Comparison of ENCODE assay signal across 8 mouse cellular contexts in genomic region chr1:153451237-153452154, GRCm38 (mm10). TPM values are rescaled to one million over a fixed set of nuclear protein-coding genes. Genes with fewer than 3 reads are reported as not detected.
A peak's percentile ranks its signal among the peaks of the same experiment; 100 is the strongest.
DNase-seq lines count a peak whose midpoint lies in the region; ATAC-seq and TF ChIP-seq lines count a peak whose summit lies in the region.

No protein-coding gene starts in this region.

- H3K36me3 ChIP-seq in kidney, embryonic 16.5 days (ENCODE audit: insufficient read depth, low read length) = peaks cover 39% of the 10 kb centered on the region
- H3K36me3 ChIP-seq in hindbrain, embryonic 15.5 days = peaks cover 17% of the 10 kb centered on the region
- H3K36me3 ChIP-seq in lung, embryonic 14.5 days (ENCODE audit: insufficient read depth) = peaks cover 51% of the 10 kb centered on the region

- H3K4me2 ChIP-seq in kidney, embryonic 16.5 days (replicated peaks; ENCODE audit: low read depth, low read length) = no peak overlapping the region
- no peak overlapping the region for H3K4me2 ChIP-seq in hindbrain, embryonic 15.5 days
- no peak overlapping the region for H3K4me2 ChIP-seq in lung, embryonic 14.5 days

- no peak overlapping the region for H3K4me3 ChIP-seq in kidney, embryonic 16.5 days (ENCODE audit: low read length)
- no peak overlapping the region for H3K4me3 ChIP-seq in hindbrain, embryonic 15.5 days
- H3K4me3 ChIP-seq in lung, embryonic 14.5 days (ENCODE audit: low read depth, low read length) = no peak overlapping the region

- ATAC-seq in kidney, embryonic 16.5 days (ENCODE audit: low FRiP score, low TSS enrichment) = no peak
- no peak for ATAC-seq in Patski
- ATAC-seq in common myeloid progenitor, adult 5-6 weeks (replicated peaks; ENCODE audit: low read depth, poor library complexity, severe bottlenecking) = peak; percentile 89
- 0 out of 2 replicates have a peak, but pooled peaks have one; percentile 4 for ATAC-seq in hindbrain, embryonic 15.5 days (ENCODE audit: low FRiP score, low read depth)
- 0 out of 2 replicates have a peak, but pooled peaks have one; percentile 18 for ATAC-seq in lung, embryonic 14.5 days (ENCODE audit: insufficient read depth)

- TF ChIP-seq CTCF in Patski (IDR thresholded peaks at IDR 0.05) = peak; percentile 73
- peak; percentile 70 for TF ChIP-seq CTCF in lung, embryonic 14.5 days (IDR thresholded peaks at IDR 0.05; ENCODE audit: low read depth)

- no peaks in the 10 kb centered on the region for H3K4me1 ChIP-seq in kidney, embryonic 16.5 days (ENCODE audit: insufficient read depth, low read length)
- H3K4me1 ChIP-seq in hindbrain, embryonic 15.5 days (replicated peaks) = no peaks in the 10 kb centered on the region
- no peaks in the 10 kb centered on the region for H3K4me1 ChIP-seq in lung, embryonic 14.5 days (ENCODE audit: insufficient read depth)

- no peak overlapping the region for H3K27ac ChIP-seq in kidney, embryonic 16.5 days (ENCODE audit: low read length)
- no peak overlapping the region for H3K27ac ChIP-seq in hindbrain, embryonic 15.5 days (replicated peaks)
- no peak overlapping the region for H3K27ac ChIP-seq in lung, embryonic 14.5 days (ENCODE audit: low read depth)

- H3K9me3 ChIP-seq in kidney, embryonic 16.5 days (ENCODE audit: low read length) = no peaks in the 10 kb centered on the region
- H3K9me3 ChIP-seq in hindbrain, embryonic 15.5 days = no peaks in the 10 kb centered on the region
- no peaks in the 10 kb centered on the region for H3K9me3 ChIP-seq in lung, embryonic 14.5 days (ENCODE audit: low read depth, low read length)

- CTCF ChIA-PET in Patski (lab: Charles Lee) = interaction anchor here (0.8 to 1.5 kb wide), 3 partner anchors 11 to 298 kb away, joined by 3 to 7 read pairs (median 5); partner anchors contain the start of gene Rnasel

- 70% methylated on average over 10 of the region's 10 CpGs for WGBS in kidney, embryonic 16.5 days
- WGBS in hindbrain, embryonic 15.5 days = 70% methylated on average over 10 of the region's 10 CpGs
- WGBS in lung, embryonic 14.5 days = 70% methylated on average over 10 of the region's 10 CpGs

- in situ Hi-C loops in Patski (cut with MboI; ENCODE audit: low pct_unique_long_range_greater_than_20kb) = no loop called here

- POLR2A ChIA-PET in Patski (lab: Charles Lee) = no interaction called here

- H3K27me3 ChIP-seq in kidney, embryonic 16.5 days (ENCODE audit: insufficient read depth, low read length) = no peaks in the 10 kb centered on the region
- H3K27me3 ChIP-seq in Patski = no peaks in the 10 kb centered on the region
- no peaks in the 10 kb centered on the region for H3K27me3 ChIP-seq in hindbrain, embryonic 15.5 days
- H3K27me3 ChIP-seq in lung, embryonic 14.5 days (ENCODE audit: insufficient read depth, low read length) = no peaks in the 10 kb centered on the region

- DNase-seq in kidney, postnatal 10 days = peak; percentile 42
- no peak for DNase-seq in Patski (ENCODE audit: low read depth, low spot score)
- peak; percentile 52 for DNase-seq in lung, embryonic 14.5 days
- DNase-seq in right cerebral cortex, postnatal 4 days = peak; percentile 49
- no peak for DNase-seq in testis, postnatal 14 days (ENCODE audit: low spot score)

- no peak overlapping the region for H3K9ac ChIP-seq in kidney, embryonic 16.5 days (replicated peaks; ENCODE audit: low read length)
- H3K9ac ChIP-seq in hindbrain, embryonic 15.5 days = no peak overlapping the region
- no peak overlapping the region for H3K9ac ChIP-seq in lung, embryonic 14.5 days

RNA-seq across cellular contexts. Expression of gene Shcbp1l, which starts 26.5 kb away (rescaled TPM):
- polyA plus RNA-seq in kidney, embryonic 16.5 days (2015; fragmentation: Nextera tagmentation; extraction: Ambion mirVana) = 0.21 and 0.50 TPM in 2 replicates
- polyA plus RNA-seq in Patski (2021) = 0.13 TPM
- 0.68 and 1.0 TPM in 2 replicates for total RNA-seq in common myeloid progenitor, adult 5-6 weeks (2017)
- 0.66 and 1.0 TPM in 2 replicates for polyA plus RNA-seq in hindbrain, embryonic 15.5 days (2015; fragmentation: Nextera tagmentation; extraction: Ambion mirVana)
- 0.28 and 0.38 TPM in 2 replicates for polyA plus RNA-seq in lung, embryonic 14.5 days (2014; fragmentation: Nextera tagmentation; extraction: Ambion mirVana)

RNA-seq across cellular contexts. Expression of gene Dhx9, which starts 36.0 kb away (rescaled TPM):
- polyA plus RNA-seq in kidney, embryonic 16.5 days (2015; fragmentation: Nextera tagmentation; extraction: Ambion mirVana) = 23.2 and 30.0 TPM in 2 replicates
- polyA plus RNA-seq in Patski (2021) = 157 TPM
- total RNA-seq in common myeloid progenitor, adult 5-6 weeks (2017) = 213 and 320 TPM in 2 replicates
- 23.5 and 32.2 TPM in 2 replicates for polyA plus RNA-seq in hindbrain, embryonic 15.5 days (2015; fragmentation: Nextera tagmentation; extraction: Ambion mirVana)
- polyA plus RNA-seq in lung, embryonic 14.5 days (2014; fragmentation: Nextera tagmentation; extraction: Ambion mirVana) = 30.7 and 30.8 TPM in 2 replicates

Comparison
In these comparisons a context has a peak if more than half of its experiments do, and no peak if none do; other contexts are left out.
1. DNase-seq: peak in kidney, postnatal 10 days (single experiment), lung, embryonic 14.5 days (single experiment) and right cerebral cortex, postnatal 4 days (single experiment); none in Patski (single experiment) and testis, postnatal 14 days (single experiment).
2. ATAC-seq: peak in common myeloid progenitor, adult 5-6 weeks (single experiment), hindbrain, embryonic 15.5 days (single experiment) and lung, embryonic 14.5 days (single experiment); none in kidney, embryonic 16.5 days (single experiment) and Patski (single experiment).